Mouse (Mus musculus) lung, postnatal 25 days (tissue): ENCODE measurements at regions not wholly inside any gene's neighbourhood (a gene's known extent, or its start where the extent isn't known, plus 50 kb on each side); places are given as distances from the start of the nearest gene placed in this dataset.
"Not testable (repeated sequence)": the region's sequence is repeated elsewhere in the genome, so short reads cannot be mapped to it uniquely, and the experiment has no call there.

ENCODE experiments used
- DNase-seq: peaks from one replicate; pipeline ENCODE4 v3.0.0; 2022; ENCODE audit warnings: low spot score

DNA sequence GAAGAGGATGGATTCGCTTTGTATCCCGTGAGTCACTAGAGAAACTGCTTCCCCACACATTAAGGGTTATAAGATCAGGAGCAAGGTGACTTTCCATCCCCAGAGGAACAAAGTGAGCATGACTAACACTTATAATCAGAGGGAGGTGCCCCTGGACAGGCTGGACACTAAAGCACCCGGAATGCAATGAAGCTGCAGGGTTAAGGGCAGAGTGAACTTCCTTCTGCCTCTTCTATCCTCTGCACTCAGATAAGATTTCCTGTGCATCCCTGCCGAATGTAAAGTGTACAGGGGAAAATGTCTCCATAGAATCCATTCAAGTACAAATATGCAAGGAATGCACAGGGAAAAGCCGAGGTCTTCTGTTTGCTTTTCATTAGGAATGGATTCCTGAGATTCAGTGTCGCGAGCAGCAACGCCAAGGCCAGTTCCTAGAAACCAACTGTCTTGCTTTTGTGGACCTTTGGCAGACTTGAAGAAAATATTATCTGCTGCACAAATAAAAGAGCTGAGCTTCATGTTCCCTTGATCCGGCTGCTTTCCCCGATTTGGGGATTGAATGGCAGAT lies 58.5 kb upstream of the Fbxl7 start:
- no peak for DNase-seq

DNA sequence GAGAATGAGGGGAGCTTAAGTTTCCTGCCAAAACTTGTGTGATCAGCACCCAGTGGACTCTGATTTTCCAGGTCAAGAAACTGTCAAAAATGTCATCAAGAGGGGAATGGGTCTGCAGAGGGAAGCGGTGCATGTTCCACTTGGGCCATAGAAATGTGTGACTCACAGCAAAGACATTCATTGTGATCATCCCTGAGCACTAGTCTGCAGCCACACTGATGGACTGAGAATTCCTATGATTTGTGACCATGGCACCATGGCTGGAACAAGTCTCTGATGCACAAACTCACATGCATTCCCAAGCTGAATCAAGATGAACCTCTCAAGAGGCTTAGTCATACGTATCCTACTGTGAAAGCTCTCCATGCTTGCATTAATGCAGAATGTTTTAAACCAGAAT lies 63.6 kb upstream of the Fbxl7 start:
- no peak for DNase-seq

GRCm38 (mm10) chr15:26968392-26969025 lies 73.1 kb upstream of the Fbxl7 start:
- DNase-seq, result no peak

GRCm38 (mm10) chr15:26970770-26971169 lies 75.4 kb upstream of the Fbxl7 start:
- no peak for DNase-seq

DNA sequence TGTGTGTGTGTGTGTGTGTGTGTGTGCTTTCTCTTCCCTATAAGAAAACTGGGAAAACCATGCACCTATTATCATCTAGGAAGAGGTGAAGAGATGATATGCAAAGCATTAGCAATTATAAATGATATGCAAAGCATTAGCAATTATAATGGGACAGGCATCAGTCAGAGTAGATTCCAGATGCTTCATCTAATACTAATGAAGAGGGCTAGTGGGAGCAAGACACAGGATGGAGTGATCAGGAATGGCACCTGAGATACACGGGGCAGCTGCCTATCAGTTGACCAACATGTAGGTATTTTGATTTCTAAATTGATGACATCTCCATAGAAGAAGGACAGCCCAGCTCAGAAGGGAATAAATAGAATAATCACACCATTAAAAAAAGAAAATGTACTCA lies 97.7 kb upstream of the Fbxl7 start:
- no peak for DNase-seq

GRCm38 (mm10) chr15:27009069-27009468 lies 113.7 kb upstream of the Fbxl7 start:
- DNase-seq, result no peak

- no peak for DNase-seq
Observed at GRCm38 (mm10) chr15:27013906-27014658, 118.7 kb upstream of the Fbxl7 start.

GRCm38 (mm10) chr15:27014659-27014974 lies 119.2 kb upstream of the Fbxl7 start:
- no peak for DNase-seq

GRCm38 (mm10) chr15:27020471-27020870 lies 125.1 kb upstream of the Fbxl7 start:
- no peak for DNase-seq

DNA sequence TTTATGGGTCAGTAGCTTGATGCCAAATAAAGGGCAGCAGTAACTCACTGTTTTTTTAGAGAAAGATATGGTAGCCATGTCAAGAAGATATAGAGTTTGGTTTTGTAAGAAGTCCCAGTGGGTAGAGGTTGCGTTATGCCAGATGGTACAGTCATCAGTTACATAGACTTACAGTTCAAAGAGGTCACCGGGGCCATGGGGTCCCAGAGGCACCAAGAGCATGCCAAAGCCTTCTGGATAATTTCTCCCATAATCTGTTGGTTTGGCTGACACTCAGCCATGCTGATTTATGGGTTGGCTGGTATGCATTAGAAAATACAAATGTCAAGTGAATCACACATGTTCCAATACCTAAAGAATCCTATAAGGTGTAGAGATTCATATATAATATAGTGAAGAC lies 137.9 kb upstream of the Fbxl7 start:
- DNase-seq, result no peak

- DNase-seq, result no peak
Observed at GRCm38 (mm10) chr15:27043788-27044187, 148.4 kb upstream of the Fbxl7 start.

GRCm38 (mm10) chr15:27050673-27051072 lies 155.3 kb upstream of the Fbxl7 start:
- no peak for DNase-seq

GRCm38 (mm10) chr15:27063456-27063855 lies 168.1 kb upstream of the Fbxl7 start:
- no peak for DNase-seq

DNA sequence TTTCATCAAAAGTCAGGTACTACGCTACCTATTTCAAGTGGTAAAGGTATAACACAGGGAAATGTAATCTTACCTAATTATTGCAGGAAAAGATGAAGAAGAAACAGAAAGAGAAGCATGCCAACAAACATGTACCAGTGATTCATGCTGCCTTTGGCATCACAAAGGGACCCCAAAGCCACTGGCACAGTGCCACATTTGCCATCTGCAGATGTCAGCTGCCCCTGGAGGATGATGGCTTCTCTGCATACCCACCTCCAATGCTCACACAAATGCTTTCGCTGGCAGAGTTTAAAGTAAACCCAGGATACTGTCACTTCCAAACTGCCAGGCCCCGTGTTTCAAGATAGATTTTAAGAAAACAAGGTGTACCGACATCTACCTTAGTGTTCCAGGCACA lies 168.6 kb upstream of the Fbxl7 start:
- DNase-seq, result no peak

GRCm38 (mm10) chr15:27067691-27068090 lies 172.3 kb upstream of the Fbxl7 start:
- no peak for DNase-seq

DNA sequence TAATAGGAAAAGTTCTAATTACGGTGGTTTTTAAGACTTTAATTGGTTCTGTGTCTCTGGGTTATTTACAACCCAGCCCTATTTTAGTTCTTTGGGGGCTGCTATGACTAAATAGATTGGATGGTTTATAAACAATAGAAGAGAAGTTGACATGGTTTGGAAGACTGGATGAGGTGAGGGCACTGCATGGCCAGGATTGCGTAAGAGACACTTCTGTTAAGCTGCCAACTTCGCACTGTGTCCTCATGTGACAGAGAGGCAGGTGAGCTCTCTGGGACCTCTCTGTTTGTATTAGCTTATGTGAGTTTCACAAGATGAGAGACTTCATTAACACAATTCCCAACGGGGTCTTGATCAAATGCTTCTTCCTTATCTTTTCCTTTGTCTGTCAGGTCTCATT lies 182.5 kb upstream of the Fbxl7 start:
- DNase-seq, result no peak

GRCm38 (mm10) chr15:27082826-27083225 lies 187.4 kb upstream of the Fbxl7 start:
- no peak for DNase-seq

- no peak for DNase-seq
Observed at GRCm38 (mm10) chr15:27083596-27083995, 188.2 kb upstream of the Fbxl7 start.

GRCm38 (mm10) chr15:27089155-27089554 lies 193.8 kb upstream of the Fbxl7 start:
- no peak for DNase-seq

- DNase-seq, result no peak
Observed at GRCm38 (mm10) chr15:27094102-27094501, 198.7 kb upstream of the Fbxl7 start.

GRCm38 (mm10) chr15:27095231-27095630 lies 199.9 kb upstream of the Fbxl7 start:
- no peak for DNase-seq

GRCm38 (mm10) chr15:27101610-27102009 lies 206.2 kb upstream of the Fbxl7 start:
- not testable (repeated sequence) for DNase-seq

DNA sequence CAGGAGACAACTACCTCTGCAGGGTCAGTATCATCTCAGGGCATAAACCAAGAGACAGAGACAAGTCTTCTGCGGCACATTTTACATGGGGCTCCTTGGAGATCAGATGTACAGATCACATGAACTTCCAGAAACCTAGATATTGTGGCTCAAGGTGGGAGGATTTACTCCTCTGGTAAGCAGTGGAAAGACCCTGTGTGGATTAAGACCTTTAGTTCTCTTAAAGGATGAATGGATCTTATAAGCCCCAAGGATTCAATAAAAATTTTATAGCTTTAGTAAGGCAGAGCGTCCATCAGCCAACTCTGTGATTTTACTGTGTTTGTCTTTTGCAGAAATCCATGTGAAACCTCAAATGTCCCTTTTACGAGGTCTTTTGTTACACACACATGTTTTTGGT lies 213.8 kb upstream of the Fbxl7 start:
- DNase-seq, result no peak

- no peak for DNase-seq
Observed at GRCm38 (mm10) chr15:27129697-27130096, 234.3 kb upstream of the Fbxl7 start.
